Mouse (Mus musculus) activated CD4-positive, CD25-positive, alpha-beta regulatory T cell, adult 4 months (primary cell): ENCODE measurements around the gene Rbpms2. TPM values are rescaled to one million over a fixed set of nuclear protein-coding genes. Genes with fewer than 3 reads are reported as not detected.
"Not testable (repeated sequence)": the region's sequence is repeated elsewhere in the genome, so short reads cannot be mapped to it uniquely, and the experiment has no call there.

Source experiments
- ATAC-seq: one replicate; pipeline ENCODE4 v1.8.0; 2017
- polyA plus RNA-seq, 2 experiments: library from polyadenylated mRNA; unstranded; fragments of 100-300 nt; shearing (Covaris generic); gene quantifications; one replicate each; pipeline ENCODE4 v1.2.1; 2017

The Rbpms2 gene
- polyA plus RNA-seq, 2 experiments from 2014 or later: 0.65 to 1.1 TPM

DNA sequence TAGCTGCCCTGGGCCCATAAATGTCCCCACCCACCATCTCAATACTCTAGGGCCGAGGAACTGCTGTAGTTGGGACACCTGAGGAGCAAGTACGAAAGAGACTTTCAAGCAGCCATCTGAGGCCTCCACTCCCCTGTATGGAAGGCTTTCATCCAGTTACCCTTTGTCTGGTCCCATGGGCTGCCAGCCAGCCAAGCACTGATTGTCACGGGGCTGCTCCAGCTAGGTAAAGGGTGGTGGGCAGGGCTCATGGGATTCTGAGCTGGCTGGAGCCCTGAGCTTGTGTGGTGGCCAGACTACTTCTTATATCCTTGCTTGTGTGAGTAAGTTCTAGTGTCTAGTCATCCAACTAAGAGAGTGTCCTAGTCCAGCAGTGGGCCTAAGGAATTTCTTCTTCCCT, 27.8 kb downstream of the Rbpms2 start:
- no peak for ATAC-seq

DNA sequence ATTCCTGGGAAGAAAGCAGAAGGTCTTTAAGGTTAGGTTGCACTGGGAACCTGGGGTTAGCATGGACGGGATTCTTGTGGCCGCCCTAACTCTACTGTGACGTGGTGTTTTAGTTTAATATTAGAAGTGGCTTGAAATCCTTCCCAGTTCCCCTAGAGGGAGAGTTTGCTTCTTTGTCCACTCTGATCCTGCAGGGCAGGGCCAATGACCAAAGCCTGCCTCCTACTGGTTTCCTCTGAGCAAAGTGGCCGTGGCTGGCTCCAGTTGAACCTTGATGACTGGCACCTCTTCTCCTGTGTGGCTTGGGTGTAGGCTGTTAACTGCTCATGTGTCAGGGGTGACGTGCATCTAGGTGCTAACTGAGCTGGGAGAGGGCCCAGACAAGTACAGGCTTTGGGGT, 31.6 kb downstream of the Rbpms2 start:
- ATAC-seq: no peak

DNA sequence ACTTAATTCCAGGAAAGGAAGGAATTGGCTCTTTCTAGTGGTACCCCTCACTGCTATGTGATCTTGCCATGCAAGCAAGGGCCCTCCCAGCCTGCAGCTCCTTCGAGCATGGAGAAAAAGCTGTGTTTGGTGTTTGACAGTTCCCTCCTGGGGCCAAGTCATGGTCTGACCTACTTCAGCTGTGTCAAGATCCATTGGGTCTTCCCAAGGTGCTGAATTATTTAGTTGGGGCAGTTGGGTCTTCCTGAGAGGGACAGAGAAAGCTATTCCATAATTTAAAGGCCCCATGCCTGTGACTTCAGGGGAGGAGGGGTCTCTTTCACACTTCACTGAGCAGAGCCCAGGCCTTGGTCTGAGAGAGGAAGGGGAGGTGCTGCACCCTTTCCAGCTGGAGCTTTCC, 32.0 kb downstream of the Rbpms2 start:
- no peak for ATAC-seq

DNA sequence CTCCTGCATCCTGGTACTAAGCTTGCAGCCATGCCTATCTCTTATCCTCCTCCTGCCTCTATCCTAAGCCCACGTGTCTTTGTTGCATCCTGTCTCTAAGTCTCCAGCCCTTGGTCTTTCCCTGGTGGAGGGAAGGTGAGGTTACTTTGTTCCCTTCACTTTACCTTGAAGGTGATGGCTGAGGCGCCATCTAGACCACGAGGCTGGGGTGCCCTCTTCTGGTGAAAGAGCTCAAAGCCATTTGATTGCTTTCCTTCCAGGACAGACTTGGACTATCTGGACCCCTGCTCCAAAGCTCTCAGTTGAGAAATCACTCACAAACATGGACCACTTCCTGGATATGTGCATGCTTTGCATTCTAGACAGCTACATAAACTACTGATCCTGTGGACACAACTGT, 34.7 kb downstream of the Rbpms2 start:
- ATAC-seq: no peak

DNA sequence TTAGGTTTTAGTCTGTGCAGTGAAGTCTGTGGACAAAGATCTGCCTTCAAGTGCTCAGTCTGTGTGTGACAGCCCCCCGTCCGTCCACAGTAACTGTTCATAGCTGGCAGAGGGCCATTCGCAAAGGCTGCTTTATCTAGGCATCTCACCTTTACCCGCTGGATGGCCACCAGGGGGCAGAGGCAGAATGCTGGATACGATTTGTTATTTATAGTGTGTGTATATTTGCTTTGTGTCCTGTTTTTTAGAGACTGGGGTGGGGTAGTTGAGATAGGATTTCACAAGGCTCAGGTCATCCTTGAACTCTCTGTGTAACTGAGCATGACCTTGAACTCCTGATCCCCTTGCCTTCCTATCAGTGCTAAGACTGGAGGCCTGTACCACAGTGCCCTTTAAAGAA, 36.6 kb downstream of the Rbpms2 start:
- ATAC-seq: no peak

DNA sequence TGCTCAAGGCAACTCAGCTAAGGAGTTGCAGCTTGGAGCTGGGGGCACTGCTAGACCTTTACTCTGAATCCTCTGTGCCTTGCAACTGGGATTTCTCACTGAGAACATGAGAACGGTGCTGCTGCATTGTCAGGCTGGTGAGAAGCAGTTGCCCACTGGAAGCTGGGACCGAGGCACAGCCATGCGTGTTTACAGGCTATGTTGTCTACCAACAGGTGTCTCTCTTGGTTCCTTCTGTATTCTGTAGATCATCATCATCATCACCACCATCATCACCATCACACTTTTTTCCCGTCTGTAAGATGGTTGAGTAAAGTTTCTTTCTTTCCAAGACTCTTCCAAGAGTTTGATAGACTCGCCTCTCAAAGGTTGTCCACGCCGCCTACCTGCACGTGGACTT, 38.3 kb downstream of the Rbpms2 start, which contains the start of gene Oaz2:
Oaz2 (plus strand) TSS at position 301 of the 400 bp plus-strand sequence.
- no peak for ATAC-seq

DNA sequence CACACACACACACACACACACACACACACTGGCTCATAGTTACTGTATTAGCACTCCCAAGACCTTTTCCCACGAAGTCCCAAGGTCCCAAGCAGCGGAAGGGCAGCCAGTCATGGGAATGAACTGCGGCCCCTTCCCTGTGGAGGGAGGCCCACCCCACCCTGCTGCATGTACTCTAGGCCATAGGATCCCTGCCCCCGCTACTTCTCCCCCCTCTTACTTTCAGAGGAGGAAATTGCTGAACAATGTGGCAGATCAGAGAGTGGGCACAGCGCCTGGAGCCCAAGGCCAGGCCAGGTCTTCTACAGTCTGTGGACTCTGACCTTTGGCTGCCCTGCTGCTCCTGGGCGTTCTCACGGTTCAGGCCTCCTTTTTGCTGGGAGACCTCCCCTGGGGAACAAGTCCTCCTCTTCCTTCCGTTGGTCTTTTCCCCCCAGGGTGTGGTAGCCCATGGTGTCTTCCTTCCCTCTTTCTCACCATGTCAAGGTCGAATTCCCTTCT, 42.0 kb downstream of the Rbpms2 start:
- ATAC-seq: no peak

DNA sequence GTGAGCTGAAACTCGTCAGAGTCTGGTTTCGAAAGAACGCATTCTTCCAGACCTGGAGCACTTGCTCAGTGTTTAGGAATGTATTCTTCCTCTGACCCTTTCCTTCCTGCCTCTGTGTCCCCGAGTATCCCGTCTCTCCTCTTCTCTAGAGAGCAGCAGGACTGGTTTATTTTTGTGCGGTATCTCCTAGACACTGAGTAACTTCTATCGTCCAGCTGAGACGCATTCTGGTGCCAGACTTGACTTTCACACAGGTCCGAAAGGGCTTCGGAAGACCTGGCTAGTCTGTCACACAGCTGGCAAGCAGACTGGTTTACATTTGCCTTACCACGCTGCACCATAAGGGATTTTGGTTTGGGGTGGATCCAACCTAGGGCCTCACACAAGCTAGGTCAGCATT, 43.5 kb downstream of the Rbpms2 start:
- no peak for ATAC-seq

DNA sequence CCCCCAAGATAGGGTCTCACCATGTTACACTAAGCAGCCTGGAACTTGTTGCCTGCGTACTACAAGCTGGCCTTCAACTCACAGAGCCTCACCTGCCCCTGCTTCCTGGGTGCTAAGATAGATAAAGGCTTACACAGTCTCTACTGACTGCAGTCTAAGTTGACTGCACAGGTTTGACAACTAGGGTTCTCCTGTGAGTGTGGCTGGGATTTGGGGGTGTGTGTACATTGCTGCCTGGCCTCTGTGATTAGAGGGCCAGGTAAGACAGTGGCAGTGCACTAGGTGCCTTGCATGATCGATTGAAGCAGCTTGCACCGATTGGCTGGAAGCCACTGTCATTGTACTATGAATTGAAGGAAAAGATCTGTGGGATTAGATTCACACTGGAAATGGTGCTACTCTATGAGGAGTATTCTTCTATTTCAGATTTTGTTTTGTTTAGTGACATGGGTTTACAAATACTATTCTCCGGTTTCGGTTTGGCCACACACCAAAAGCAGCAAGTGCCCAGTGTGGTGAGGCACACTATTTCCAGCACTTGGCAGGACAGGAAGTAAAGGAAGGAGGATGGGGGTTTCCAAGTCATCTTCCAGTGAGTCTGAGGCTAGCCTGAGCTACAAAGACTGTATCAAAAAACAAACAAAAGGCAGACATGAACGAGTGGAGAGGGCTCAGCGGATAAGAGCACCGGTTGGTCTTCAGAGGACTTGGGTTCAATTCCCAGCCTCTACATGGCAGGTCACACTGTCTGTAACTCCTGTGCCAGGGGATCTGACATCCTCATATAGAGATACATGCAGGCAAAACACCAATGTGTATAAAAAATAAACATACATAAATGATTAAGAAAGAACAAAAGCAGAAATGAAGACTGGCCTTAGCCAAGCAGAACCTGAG, 46.3 kb downstream of the Rbpms2 start:
- peak; percentile 18 for ATAC-seq

DNA sequence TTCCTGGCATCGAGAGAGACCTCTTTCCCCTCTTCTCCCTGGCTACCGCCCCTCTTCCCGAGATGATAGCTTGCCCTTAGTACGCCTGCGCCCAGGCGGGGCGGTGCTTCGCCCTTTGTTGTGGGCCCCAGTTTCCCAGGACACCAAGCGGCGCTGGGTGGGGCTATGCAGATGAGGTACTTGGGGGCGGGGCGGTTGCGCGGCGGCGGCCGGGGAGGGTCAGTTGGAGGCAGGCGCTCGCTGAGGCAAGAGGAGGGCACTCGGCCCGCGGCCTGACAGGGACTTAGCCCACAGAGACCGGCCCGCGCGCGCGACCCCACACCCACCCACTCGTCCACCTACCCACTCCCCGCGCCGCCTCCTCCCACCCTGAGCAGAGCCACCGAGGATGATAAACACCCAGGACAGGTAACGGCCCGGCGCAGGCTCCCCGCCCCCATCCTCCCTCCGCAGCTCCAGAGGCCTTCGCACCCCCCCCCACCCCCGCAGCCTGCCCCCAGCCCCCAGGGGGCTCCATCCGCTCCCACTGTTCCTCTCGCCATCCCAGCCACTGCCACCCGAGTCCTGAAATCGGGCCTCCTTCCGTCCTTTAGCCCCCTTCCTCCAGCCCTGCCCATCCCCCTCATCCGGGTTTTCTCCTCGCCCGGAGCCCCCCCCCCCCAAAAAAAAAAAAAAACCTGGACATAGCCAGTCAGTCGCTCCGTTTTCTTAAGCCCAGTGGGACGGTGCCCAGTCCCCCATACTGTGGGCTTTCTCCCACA, 47.1 kb downstream of the Rbpms2 start:
- peak; percentile 94 for ATAC-seq

DNA sequence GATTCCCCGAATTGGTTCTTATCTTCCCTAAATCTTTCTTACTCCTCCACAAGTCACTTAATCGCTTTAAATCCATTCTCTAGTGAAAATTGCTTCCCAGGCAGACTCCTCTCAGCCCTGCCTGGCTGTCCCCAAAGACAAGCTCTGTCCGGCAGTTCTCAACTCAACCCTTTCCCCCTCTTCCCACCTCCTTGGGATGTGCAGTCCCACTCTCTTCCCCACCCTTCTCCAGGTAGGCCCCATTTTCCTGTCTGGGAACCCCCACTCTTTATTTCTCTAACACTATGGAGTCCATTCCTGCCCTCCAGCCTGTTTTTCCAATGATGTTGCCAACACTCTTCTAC, 47.6 kb downstream of the Rbpms2 start:
- no peak for ATAC-seq

DNA sequence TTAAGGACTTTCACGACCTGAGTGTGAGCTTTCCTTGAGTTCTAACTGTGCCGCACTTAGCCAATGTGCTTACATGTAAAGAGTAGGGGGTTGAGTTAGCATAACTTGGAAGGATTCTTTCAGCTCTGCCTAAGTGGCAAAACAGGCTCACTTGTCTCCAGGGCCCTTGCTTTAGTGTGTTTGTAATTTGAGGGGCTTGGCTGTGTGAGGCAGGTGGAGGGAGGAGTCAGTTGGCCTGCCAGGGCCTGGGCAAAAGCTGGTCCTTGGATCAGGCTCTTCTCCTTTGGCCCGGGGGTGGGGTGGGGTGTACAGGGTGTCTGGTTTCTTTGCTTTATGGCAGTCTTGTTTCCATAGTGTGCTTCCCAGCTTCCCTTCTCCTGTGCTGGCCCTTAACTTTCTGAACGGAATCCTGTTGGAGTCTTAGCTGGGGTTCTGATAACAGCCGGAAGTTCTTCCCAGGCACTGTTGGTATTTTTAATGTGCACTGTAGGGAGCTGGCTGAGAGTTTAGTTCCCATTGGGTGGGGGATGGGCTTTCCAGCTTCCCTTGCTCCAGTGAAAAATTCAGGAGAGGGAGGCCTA, 49.8 kb downstream of the Rbpms2 start:
- ATAC-seq: no peak

DNA sequence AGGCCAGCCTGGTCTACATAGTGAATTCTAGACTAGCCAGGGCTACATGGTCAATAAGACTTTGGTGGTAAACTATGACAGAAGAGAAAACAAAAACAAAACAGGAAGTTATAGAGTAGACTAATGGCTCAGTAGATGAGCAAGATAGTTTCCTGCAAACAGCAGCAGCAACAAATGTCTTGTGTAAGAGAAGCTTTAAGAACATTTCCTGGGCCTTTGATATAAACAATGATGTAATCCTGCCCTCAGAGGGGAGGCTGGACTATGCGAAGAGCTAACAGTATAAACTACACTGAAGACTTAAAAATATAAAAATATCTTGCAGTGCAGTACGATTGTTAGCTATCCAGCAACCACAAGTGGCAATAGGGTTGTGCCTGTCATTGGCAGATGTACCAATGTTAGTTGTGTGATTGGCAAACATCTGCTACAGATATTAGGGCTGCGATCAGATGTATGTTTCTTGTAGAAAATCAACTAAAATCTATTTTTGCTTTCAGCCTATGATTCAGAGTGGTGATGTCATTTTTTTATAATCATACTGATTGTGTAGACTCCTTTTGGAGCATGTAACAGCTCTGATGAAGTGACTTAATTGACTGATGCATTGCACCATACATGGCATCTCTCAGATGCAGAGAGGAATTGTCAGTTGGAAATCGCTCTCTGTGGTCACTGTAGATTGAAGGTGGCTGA, 51.6 kb downstream of the Rbpms2 start:
- peak; percentile 41 for ATAC-seq

DNA sequence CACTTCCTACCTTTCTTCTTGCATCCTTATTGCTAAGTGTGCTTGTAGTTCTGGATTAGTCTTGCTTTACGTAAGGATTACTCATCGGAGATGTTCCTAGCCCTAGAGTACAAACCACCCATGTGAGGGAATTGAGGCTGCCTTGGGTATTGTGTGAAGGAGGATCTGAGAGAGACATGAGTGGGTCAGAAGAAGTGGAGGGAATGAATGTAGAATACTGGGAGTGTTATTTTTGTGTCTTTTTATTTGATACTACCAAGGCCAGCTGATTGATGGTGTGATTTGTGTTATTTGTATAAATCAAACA, 52.1 kb downstream of the Rbpms2 start:
- no peak for ATAC-seq

DNA sequence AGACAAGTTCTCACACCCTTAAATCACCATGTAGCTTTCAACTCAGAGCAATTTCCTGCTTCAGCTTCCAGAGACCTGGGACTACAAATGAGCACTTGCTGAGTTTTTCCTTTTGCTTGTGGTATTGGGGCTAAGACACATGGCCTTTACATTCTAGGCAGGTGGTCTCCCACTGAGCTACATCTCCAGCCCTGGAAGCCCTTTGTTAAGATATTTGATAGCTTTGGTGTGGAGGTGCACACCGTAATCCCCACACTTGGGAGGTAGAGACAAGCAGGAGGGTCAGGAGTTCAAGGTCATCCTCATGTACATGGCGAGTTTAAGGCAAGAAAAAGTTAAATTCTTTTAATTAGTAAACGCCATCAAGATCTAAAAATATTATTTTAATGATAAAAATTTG, 52.7 kb downstream of the Rbpms2 start:
- ATAC-seq: no peak

DNA sequence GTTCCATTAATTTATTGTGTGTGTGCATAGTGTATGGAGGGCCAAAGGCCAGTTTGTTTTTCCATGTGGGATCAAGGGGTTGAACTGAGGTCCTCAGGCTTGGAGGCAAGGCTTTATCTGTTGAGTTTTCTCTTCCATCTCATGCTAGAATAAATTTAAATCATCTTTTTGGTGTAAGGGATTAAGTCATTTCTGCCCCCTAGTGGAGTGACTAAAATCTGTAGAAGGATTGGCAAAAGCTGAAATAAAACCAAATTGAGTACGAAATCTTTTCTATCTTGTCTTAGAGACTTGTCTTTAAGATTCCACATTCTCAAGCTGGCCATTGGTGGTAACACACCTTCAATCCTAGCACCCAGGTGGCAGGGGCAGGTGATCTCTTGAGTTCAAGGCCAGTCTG, 53.5 kb downstream of the Rbpms2 start:
- no peak for ATAC-seq

DNA sequence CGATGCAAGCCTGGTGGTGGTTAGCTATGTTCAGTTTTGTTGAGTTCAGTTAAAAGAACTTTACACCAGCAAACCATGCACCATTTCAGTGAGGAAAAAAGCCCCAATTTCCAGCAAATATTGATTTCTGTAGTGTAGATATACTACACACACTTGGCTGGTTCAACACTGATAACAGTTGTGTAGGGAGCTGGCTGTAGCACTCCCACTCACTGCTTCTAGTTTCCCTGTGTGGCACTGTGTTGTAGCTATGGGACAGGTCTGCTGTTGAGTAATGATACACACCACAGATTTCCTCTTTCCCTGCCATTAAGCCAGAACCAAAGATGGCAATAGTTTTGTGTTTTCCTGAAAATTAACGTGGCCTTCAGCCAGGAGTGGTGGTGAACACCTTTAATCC, 55.3 kb downstream of the Rbpms2 start:
- ATAC-seq: no peak

DNA sequence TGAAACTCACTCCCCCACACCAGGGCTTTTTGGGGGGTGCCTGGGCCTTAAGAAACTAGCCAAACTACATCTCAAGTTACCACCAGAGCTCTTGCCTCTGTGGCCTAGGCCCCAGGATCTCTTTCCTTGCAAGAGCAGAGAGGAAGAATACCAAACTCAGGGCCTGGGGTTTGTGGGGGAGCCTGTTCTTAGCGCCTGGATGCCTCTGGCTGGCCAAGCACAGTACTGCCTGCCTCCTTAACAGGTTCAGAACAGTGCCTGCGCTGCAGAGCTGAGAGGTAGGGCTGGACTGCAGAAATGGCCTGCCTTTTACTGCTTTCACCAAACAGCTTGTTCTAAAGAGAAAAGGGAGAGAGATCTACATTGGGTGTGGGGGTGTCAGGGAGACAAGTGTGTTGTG, 60.4 kb downstream of the Rbpms2 start:
- not testable (repeated sequence) for ATAC-seq

DNA sequence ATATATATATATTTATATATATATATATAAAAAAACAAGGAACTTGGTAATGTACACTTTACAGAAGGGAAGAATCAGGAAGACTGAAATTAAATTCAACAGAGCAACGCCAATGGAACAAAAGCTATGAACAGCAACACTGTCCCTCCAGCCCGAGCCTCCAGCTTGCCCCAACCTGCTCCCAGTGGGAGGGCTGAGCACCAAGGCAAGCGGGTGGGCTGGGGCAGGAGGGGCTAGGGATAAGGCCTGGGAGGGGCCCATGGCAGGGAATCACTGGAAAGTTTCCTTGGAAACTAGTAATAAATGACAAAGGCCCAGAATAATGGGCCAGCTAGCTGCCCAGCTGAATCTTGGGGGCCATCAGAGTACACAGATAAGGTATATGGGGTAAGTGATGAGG, 63.0 kb downstream of the Rbpms2 start:
- no peak for ATAC-seq

DNA sequence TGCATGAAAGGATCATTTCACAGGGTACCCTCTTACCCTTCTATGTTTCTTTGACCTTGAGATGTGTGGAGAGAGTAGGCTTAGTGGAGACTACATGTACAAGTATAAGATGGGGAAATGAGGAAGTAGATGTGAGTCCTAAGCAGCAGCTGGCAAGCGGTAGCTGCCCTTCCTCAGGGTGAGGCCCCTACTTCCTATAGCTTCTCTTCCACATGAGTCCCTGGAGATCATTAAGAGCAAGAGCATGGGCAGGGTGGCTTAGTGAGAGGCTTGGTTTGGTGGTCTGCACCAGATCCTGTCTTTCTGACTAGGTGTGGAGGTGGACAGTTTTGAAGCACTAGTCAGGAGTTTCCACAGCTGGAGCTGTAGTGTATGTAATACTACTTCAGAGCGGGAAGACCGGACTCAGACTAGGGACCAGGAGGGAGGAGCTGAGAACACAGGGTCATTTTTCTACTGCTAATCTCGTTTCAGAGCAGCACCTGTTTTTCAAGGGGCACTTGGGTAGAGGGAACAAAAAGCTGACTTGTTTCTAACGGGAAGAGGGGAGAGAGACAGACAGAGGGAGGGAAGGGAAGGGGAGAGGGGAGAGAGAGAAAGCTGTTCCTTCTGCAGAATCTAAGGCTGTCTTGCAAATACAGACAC, 63.6 kb downstream of the Rbpms2 start:
- ATAC-seq: no peak

DNA sequence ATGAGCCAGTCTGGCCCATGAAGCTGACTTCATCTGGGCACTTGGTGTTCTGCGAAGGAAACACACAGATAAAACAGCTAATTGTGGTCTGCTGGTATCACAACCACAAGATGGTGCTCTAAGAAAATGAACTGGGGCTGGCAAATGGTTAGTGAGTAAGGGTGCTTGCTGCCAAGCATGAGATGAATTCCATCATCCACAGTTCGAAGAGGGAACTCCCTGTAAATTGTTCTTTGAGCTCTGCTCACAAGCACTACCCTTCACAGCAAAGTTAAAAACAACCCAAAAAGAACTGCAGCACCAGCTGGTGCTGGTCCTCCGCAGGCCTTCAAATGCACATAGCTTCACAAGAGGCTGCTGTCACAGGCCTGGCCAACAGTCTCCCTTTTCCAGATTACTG, 66.2 kb downstream of the Rbpms2 start:
- ATAC-seq: no peak

DNA sequence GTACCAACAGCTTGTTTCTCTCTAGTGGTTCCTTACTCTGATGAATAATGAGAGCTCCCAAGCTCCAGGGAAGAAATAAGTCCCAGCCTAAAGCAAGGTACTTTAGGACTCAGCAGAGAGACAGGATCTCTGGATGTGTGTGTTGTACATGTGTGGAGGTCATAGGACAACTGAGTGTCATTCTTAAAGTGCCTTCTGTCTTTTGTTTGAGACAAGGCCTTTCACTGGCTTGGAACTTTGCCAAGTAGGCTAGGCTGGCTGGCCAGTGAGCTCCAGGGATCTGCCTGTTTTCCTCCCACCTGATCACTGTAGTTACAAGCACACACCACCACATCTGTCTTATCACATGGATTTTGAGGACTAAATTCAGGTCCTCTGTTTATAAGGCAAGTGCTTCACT, 66.9 kb downstream of the Rbpms2 start:
- ATAC-seq: no peak

DNA sequence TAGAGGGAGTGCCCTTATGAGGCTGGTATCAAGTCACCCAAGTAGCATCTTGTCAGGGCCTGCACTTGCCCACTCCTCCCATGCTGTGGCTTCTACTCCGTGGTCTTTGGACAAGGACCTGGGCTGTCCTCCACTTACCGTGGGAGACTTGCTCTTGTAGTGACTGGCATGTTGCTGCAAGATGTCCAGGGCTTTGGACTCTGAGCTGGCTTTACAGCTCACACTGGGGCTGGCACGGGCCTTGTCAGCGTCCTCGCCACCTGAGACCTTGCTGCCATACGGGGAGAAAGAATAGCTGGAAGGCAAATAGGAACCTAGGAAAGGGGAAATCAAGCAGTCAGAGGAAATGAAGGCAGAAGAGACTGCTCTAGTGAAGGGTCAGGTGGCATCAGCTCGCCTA, 67.9 kb downstream of the Rbpms2 start:
- ATAC-seq: no peak
